ENCODE assay signal across 13 mouse cellular contexts in the genomic region with DNA sequence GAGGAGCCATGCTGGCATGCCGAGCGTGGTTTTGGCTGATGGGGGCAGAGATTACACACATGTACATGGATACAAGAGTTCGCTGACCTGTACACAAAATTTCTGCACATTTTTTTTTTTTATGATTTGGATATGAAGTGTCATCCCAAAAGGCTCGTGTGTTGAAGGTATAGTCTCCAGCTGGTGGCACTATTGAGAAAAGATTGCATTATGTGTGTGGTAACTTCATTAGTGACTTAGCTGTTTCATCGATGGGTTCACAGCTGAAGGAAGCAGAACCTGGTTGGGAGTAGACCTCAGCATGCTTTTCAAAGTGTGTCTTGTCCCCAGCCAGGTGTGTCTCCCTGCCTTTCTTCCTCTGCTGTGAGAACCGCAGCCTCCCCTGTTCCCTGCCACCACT. TPM values are rescaled to one million over a fixed set of nuclear protein-coding genes. Genes with fewer than 3 reads are reported as not detected.
DNase-seq lines count a peak whose midpoint lies in the region; ATAC-seq lines count a peak whose summit lies in the region.
"Had no signal": no experiment of that assay in that cellular context is flagged by ENCODE, and none has a peak within 500 bp of the region (broad histone marks: within the 10 kb centered on the region; RNA-seq: fewer than 3 reads in every experiment).

No protein-coding gene starts in this region.

- ATAC-seq in megakaryocyte progenitor cell, adult 5-6 weeks (replicated peaks; ENCODE audit: poor library complexity): peak; percentile 71

- peak; percentile 9 for DNase-seq in embryo, embryonic 10 days (ENCODE audit: low spot score)
- DNase-seq in embryo, embryonic 11 days: no peak
- peak; percentile 30 for DNase-seq in layer of hippocampus, adult 9-10 months (ENCODE audit: low spot score)
- no peak for DNase-seq in layer of hippocampus, adult 9-11 months
- peak; percentile 79 for DNase-seq in NIH3T3 (ENCODE audit: low read depth)
- no peak for DNase-seq in cerebellum, adult 9-10 months
- no peak for DNase-seq in layer of hippocampus, postnatal 10 days (ENCODE audit: low spot score in 2 of 2)
- DNase-seq: adrenal gland, postnatal 25 days; cerebellum, adult 8-10 months; gastrocnemius, postnatal 14 days; kidney, adult 8-10 months; right cerebral cortex, postnatal 14 days had no signal

RNA-seq across cellular contexts. Expression of gene Snorc, which starts 1.8 kb away (rescaled TPM):
- not detected in 2 replicates for total RNA-seq in megakaryocyte progenitor cell, adult 5-6 weeks (2015)
- not detected in 2 replicates for total RNA-seq in megakaryocyte progenitor cell, adult 5-6 weeks (2017)
- not detected for total RNA-seq in layer of hippocampus, postnatal 10 days (2021)
- total RNA-seq: adrenal gland, postnatal 25 days; gastrocnemius, postnatal 14 days had no signal

RNA-seq across cellular contexts. Expression of gene Neu2, which starts 41.4 kb away (rescaled TPM):
- not detected in 2 replicates for total RNA-seq in megakaryocyte progenitor cell, adult 5-6 weeks (2015)
- not detected in 2 replicates for total RNA-seq in megakaryocyte progenitor cell, adult 5-6 weeks (2017)
- under 1 TPM; 0.46 to 0.83 TPM for total RNA-seq in layer of hippocampus, postnatal 10 days (2021)
- total RNA-seq: adrenal gland, postnatal 25 days had no signal

Comparison
In these comparisons a context has a peak if more than half of its experiments do, and no peak if none do; other contexts are left out.
1. DNase-seq: peak in embryo, embryonic 10 days (single experiment), layer of hippocampus, adult 9-10 months (single experiment) and NIH3T3 (single experiment); none in embryo, embryonic 11 days (single experiment), layer of hippocampus, adult 9-11 months (single experiment), cerebellum, adult 9-10 months (single experiment) and layer of hippocampus, postnatal 10 days (0 of 2).